Mouse (Mus musculus) bone marrow, adult 2 months (tissue): ENCODE measurements around the gene Slc2a13. TPM values are rescaled to one million over a fixed set of nuclear protein-coding genes. Genes with fewer than 3 reads are reported as not detected.

Experiments used
- H3K27ac ChIP-seq: fragments of 200-500 bp; 2 replicates; pipeline ENCODE4 v1.5.1; 2012; ENCODE audit warnings: low read depth, mild to moderate bottlenecking, control low read depth, inconsistent platforms, low read length; ENCODE audit not compliant: control insufficient read depth, poor library complexity, insufficient read depth
- H3K4me1 ChIP-seq: fragments of 200-500 bp; 2 replicates; pipeline ENCODE4 v1.6.1; 2011; ENCODE audit warnings: low read length; ENCODE audit not compliant: control insufficient read depth, insufficient read depth
- H3K4me3 ChIP-seq: fragments of 200-500 bp; replicated peaks from 2 replicates; pipeline ENCODE3; 2011; ENCODE audit warnings: mild to moderate bottlenecking, low read depth, low read length, control low read depth; ENCODE audit not compliant: control insufficient read depth
- CTCF ChIP-seq: fragments of 200-500 bp; IDR thresholded peaks from 2 replicates; pipeline ENCODE4 v1.5.1; 2011; ENCODE audit warnings: low read length, control low read depth; ENCODE audit not compliant: control insufficient read depth, insufficient read depth
- POLR2A ChIP-seq: fragments of 200-500 bp; IDR thresholded peaks from 2 replicates; pipeline ENCODE4 v1.6.1; 2011; ENCODE audit warnings: low read depth, mild to moderate bottlenecking, control low read depth, low read length, borderline replicate concordance; ENCODE audit not compliant: control insufficient read depth
- WGBS: fragments of 180-500 bp; shearing (Covaris S2); methylation state at CpG from one replicate; pipeline ENCODE4 v1.1.7; 2018; 5-methylcytosine and 5-hydroxymethylcytosine counted together
- polyA plus RNA-seq: library from polyadenylated mRNA; stranded (reverse); fragments of >200 nt; gene quantifications from 2 replicates; pipeline ENCODE4 v1.2.4, GENCODE M21; 2011; ENCODE audit warnings: low replicate concordance; ENCODE audit not compliant: missing spikeins, insufficient read depth, insufficient read length

Slc2a13 gene
- polyA plus RNA-seq, 1 experiment = not detected

- no peak overlapping the region for H3K4me3 ChIP-seq
- no peaks in the 10 kb centered on the region for H3K4me1 ChIP-seq
- WGBS = 88% methylated on average over 11 of the region's 11 CpGs
- H3K27ac ChIP-seq = no peak overlapping the region
- no peak for TF ChIP-seq CTCF
- no peak for TF ChIP-seq POLR2A
These were observed 195.5 kb downstream of the Slc2a13 start for GRCm38 (mm10) chr15:91377568-91377967.

GRCm38 (mm10) chr15:91377105-91377504 is 196.0 kb downstream of the Slc2a13 start:
- Histone ChIP-seq H3K4me1 (no peaks in the 10 kb centered on the region), H3K4me3 (no peak overlapping the region), H3K27ac (no peak overlapping the region)
- WGBS = 67% methylated on average over 11 of the region's 11 CpGs
- TF ChIP-seq POLR2A (no peak), CTCF (no peak)

- no peak for TF ChIP-seq CTCF
- no peak for TF ChIP-seq POLR2A
- no peak overlapping the region for H3K4me3 ChIP-seq
- no peak overlapping the region for H3K27ac ChIP-seq
- H3K4me1 ChIP-seq = no peaks in the 10 kb centered on the region
- 73% methylated on average over 5 of the region's 5 CpGs for WGBS
These were observed 198.6 kb downstream of the Slc2a13 start for GRCm38 (mm10) chr15:91374441-91374840.

- H3K27ac ChIP-seq = no peak overlapping the region
- H3K4me3 ChIP-seq = no peak overlapping the region
- H3K4me1 ChIP-seq = no peaks in the 10 kb centered on the region
- 83% methylated on average over 7 of the region's 7 CpGs for WGBS
- TF ChIP-seq CTCF = no peak
- TF ChIP-seq POLR2A = no peak
These were observed 199.9 kb downstream of the Slc2a13 start for GRCm38 (mm10) chr15:91373203-91373584.

- WGBS = 78% methylated on average over 9 of the region's 9 CpGs
- Histone ChIP-seq H3K27ac (no peak overlapping the region), H3K4me3 (no peak overlapping the region), H3K4me1 (no peaks in the 10 kb centered on the region)
- TF ChIP-seq CTCF (no peak), POLR2A (no peak)
These were observed 200.4 kb downstream of the Slc2a13 start for GRCm38 (mm10) chr15:91372464-91373202.

- 80% methylated on average over 7 of the region's 7 CpGs for WGBS
- no peak for TF ChIP-seq POLR2A
These were observed 201.1 kb downstream of the Slc2a13 start for GRCm38 (mm10) chr15:91371859-91372394.

GRCm38 (mm10) chr15:91369736-91370449 is 203.2 kb downstream of the Slc2a13 start:
- TF ChIP-seq CTCF = no peak
- TF ChIP-seq POLR2A = no peak
- WGBS = 77% methylated on average over 11 of the region's 11 CpGs
- H3K4me1 ChIP-seq = no peaks in the 10 kb centered on the region

More at GRCm38 (mm10) chr15:91371859-91372394, 201.1 kb downstream of the Slc2a13 start:
- H3K27ac ChIP-seq = no peak overlapping the region
- no peak overlapping the region for H3K4me3 ChIP-seq
- no peaks in the 10 kb centered on the region for H3K4me1 ChIP-seq

GRCm38 (mm10) chr15:91360495-91360894 is 212.6 kb downstream of the Slc2a13 start:
- no peak for TF ChIP-seq CTCF
- no peak for TF ChIP-seq POLR2A
- Histone ChIP-seq H3K4me1 (no peaks in the 10 kb centered on the region), H3K27ac (no peak overlapping the region), H3K4me3 (no peak overlapping the region)
- 61% methylated on average over 2 of the region's 2 CpGs for WGBS

More at GRCm38 (mm10) chr15:91369736-91370449, 203.2 kb downstream of the Slc2a13 start:
- Histone ChIP-seq H3K4me3 (no peak overlapping the region), H3K27ac (no peak overlapping the region)
